Mouse (Mus musculus) intestine, postnatal 0 days (tissue): ENCODE results near the gene Tmem30a. TPM values are rescaled to one million over a fixed set of nuclear protein-coding genes. Genes with fewer than 3 reads are reported as not detected.

ENCODE experiments used
- ATAC-seq: fragments of 200-750 bp; cut with Nextera tagmentation; 2 replicates; pipeline ENCODE4 v1.8.0; 2017; ENCODE audit warnings: mild to moderate bottlenecking, moderate TSS enrichment, moderate library complexity
- H3K27ac ChIP-seq: fragments of 300-500 bp; sonication (generic); 2 replicates; pipeline ENCODE4 v1.5.1; 2014; ENCODE audit warnings: mild to moderate bottlenecking, low read depth, low read length, moderate library complexity
- H3K27me3 ChIP-seq: fragments of 300-500 bp; sonication (generic); replicated peaks from 2 replicates; pipeline ENCODE4 v1.6.1; 2014; ENCODE audit warnings: low read length, mixed read lengths; ENCODE audit not compliant: control insufficient read depth, insufficient read depth
- H3K36me3 ChIP-seq: fragments of 300-500 bp; sonication (generic); 2 replicates; pipeline ENCODE4 v1.6.1; 2014; ENCODE audit warnings: mild to moderate bottlenecking, moderate library complexity; ENCODE audit not compliant: control insufficient read depth, insufficient read depth
- H3K4me1 ChIP-seq: fragments of 300-500 bp; sonication (generic); replicated peaks from 2 replicates; pipeline ENCODE4 v1.6.1; 2014; ENCODE audit warnings: antibody characterized with exemption, low read length, mixed read lengths; ENCODE audit not compliant: control insufficient read depth, insufficient read depth
- H3K4me2 ChIP-seq: fragments of 300-500 bp; sonication (generic); replicated peaks from 2 replicates; pipeline ENCODE4 v1.6.1; 2014; ENCODE audit warnings: low read depth, mild to moderate bottlenecking, moderate library complexity
- H3K4me3 ChIP-seq: fragments of 300-500 bp; sonication (generic); 2 replicates; pipeline ENCODE4 v1.5.1; 2014; ENCODE audit warnings: low read depth, low read length
- H3K9ac ChIP-seq: fragments of 300-500 bp; sonication (generic); 2 replicates; pipeline ENCODE4 v1.6.1; 2014; ENCODE audit warnings: mild to moderate bottlenecking, low read depth, low read length
- H3K9me3 ChIP-seq: fragments of 300-500 bp; sonication (generic); 2 replicates; pipeline ENCODE4 v1.6.1; 2016; ENCODE audit warnings: mixed run types; ENCODE audit not compliant: control insufficient read depth
- CTCF ChIP-seq: sonication (generic); IDR thresholded peaks from 2 replicates; pipeline ENCODE4 v1.5.1; 2016; ENCODE audit warnings: low read depth, mild to moderate bottlenecking, control low read depth, antibody characterized with exemption, moderate library complexity
- WGBS: fragments of 180-500 bp; shearing (Covaris S2); extraction: QIAGEN DNeasy Blood & Tissue Kit; methylation state at CpG from one replicate; pipeline ENCODE4 v1.1.7; 2014; 5-methylcytosine and 5-hydroxymethylcytosine counted together
- polyA plus RNA-seq: library from polyadenylated mRNA; unstranded; fragments of >200 nt; fragmentation: Nextera tagmentation; extraction: Ambion mirVana; gene quantifications from 2 replicates; pipeline ENCODE4 v1.2.1, GENCODE M21; 2015

The Tmem30a gene
- polyA plus RNA-seq, 1 experiment from 2014 or later: 76.2 TPM

- TF ChIP-seq CTCF: no peak
- Histone ChIP-seq H3K4me2 (no peak overlapping the region), H3K36me3 (no peaks in the 10 kb centered on the region), H3K9ac (no peak overlapping the region), H3K4me3 (no peak overlapping the region), H3K27ac (no peak overlapping the region), H3K27me3 (0 out of 2 replicates have a peak, but pooled peaks cover 4% of the 10 kb centered on the region), H3K4me1 (no peaks in the 10 kb centered on the region), H3K9me3 (no peaks in the 10 kb centered on the region)
- 47% methylated on average over 7 of the region's 7 CpGs for WGBS
- ATAC-seq: no peak
Observed at GRCm38 (mm10) chr9:79796461-79797135, 3.3 kb upstream of the Tmem30a start.

GRCm38 (mm10) chr9:79795076-79795475 is 1.8 kb upstream of the Tmem30a start:
- H3K9me3 ChIP-seq: no peaks in the 10 kb centered on the region
- no peaks in the 10 kb centered on the region for H3K36me3 ChIP-seq
- H3K4me3 ChIP-seq: no peak overlapping the region
- H3K27ac ChIP-seq: no peak overlapping the region
- no peak for TF ChIP-seq CTCF
- no peak for ATAC-seq
- H3K27me3 ChIP-seq: 0 out of 2 replicates have a peak, but pooled peaks cover 3% of the 10 kb centered on the region
- H3K9ac ChIP-seq: no peak overlapping the region
- no peak overlapping the region for H3K4me2 ChIP-seq
- 70% methylated on average over 1 of the region's 1 CpGs for WGBS
- no peaks in the 10 kb centered on the region for H3K4me1 ChIP-seq

GRCm38 (mm10) chr9:79785794-79786085 is 7.6 kb downstream of the Tmem30a start:
- no peak for TF ChIP-seq CTCF
- H3K9ac ChIP-seq: no peak overlapping the region
- no peak overlapping the region for H3K4me2 ChIP-seq
- no peak overlapping the region for H3K4me3 ChIP-seq
- ATAC-seq: no peak
- H3K27me3 ChIP-seq: no peaks in the 10 kb centered on the region
- WGBS: 52% methylated on average over 2 of the region's 2 CpGs
- no peaks in the 10 kb centered on the region for H3K36me3 ChIP-seq
- H3K9me3 ChIP-seq: no peaks in the 10 kb centered on the region
- no peak overlapping the region for H3K27ac ChIP-seq
- 0 out of 2 replicates have a peak, but pooled peaks cover 2% of the 10 kb centered on the region for H3K4me1 ChIP-seq

GRCm38 (mm10) chr9:79784934-79785793 is 8.1 kb downstream of the Tmem30a start:
- Histone ChIP-seq H3K4me2 (no peak overlapping the region), H3K9ac (no peak overlapping the region), H3K27ac (no peak overlapping the region), H3K4me1 (0 out of 2 replicates have a peak, but pooled peaks cover 2% of the 10 kb centered on the region), H3K4me3 (no peak overlapping the region), H3K36me3 (no peaks in the 10 kb centered on the region), H3K27me3 (no peaks in the 10 kb centered on the region), H3K9me3 (no peaks in the 10 kb centered on the region)
- 59% methylated on average over 2 of the region's 2 CpGs for WGBS
- no peak for ATAC-seq
- no peak for TF ChIP-seq CTCF

- Histone ChIP-seq H3K27me3 (no peaks in the 10 kb centered on the region), H3K36me3 (no peaks in the 10 kb centered on the region), H3K4me2 (no peak overlapping the region), H3K27ac (no peak overlapping the region), H3K9me3 (no peaks in the 10 kb centered on the region), H3K9ac (no peak overlapping the region), H3K4me1 (0 out of 2 replicates have a peak, but pooled peaks cover 2% of the 10 kb centered on the region), H3K4me3 (no peak overlapping the region)
- no peak for ATAC-seq
- TF ChIP-seq CTCF: no peak
- WGBS: 59% methylated on average over 3 of the region's 3 CpGs
Observed at GRCm38 (mm10) chr9:79784439-79784838, 8.9 kb downstream of the Tmem30a start.

GRCm38 (mm10) chr9:79779354-79779753 is 14.0 kb downstream of the Tmem30a start:
- no peak overlapping the region for H3K9ac ChIP-seq
- TF ChIP-seq CTCF: peak; percentile 66
- ATAC-seq: no peak
- H3K4me3 ChIP-seq: no peak overlapping the region
- no peaks in the 10 kb centered on the region for H3K27me3 ChIP-seq
- 75% methylated on average over 2 of the region's 2 CpGs for WGBS
- H3K4me2 ChIP-seq: no peak overlapping the region
- H3K27ac ChIP-seq: no peak overlapping the region
- no peaks in the 10 kb centered on the region for H3K9me3 ChIP-seq
- H3K4me1 ChIP-seq: no peaks in the 10 kb centered on the region
- H3K36me3 ChIP-seq: peaks cover 7% of the 10 kb centered on the region; the same call in 1 of the 2 replicates
